Mouse (Mus musculus): Measurements from ENCODE around the gene Ugcg. TPM values are rescaled to one million over a fixed set of nuclear protein-coding genes. Genes with fewer than 3 reads are reported as not detected.

Gene Ugcg
- total and polyA plus RNA-seq, 3 experiments: 10.0 to 15.6 (median 13.3) TPM

GRCm38 (mm10) chr4:59262156-59262555 lies 73.1 kb downstream of the Ugcg start:
- Histone ChIP-seq H3K4me1 (ENCODE audit: control insufficient read depth, insufficient read depth, low read length) (peaks cover 1% of the 10 kb centered on the region), H3K27me3 (ENCODE audit: control insufficient read depth, insufficient read depth, low read length) (no peaks in the 10 kb centered on the region), H3K4me3 (no peak overlapping the region), H3K79me2 (replicated peaks; ENCODE audit: control insufficient read depth, insufficient read depth, low read length) (no peaks in the 10 kb centered on the region), H3K36me3 (ENCODE audit: control insufficient read depth, insufficient read depth, low read length) (no peaks in the 10 kb centered on the region), H3K9ac (ENCODE audit: low read depth, low read length) (no peak overlapping the region), H3K27ac (no peak overlapping the region)
- intact Hi-C loops (cut with DNase I): loop anchor here (5.0 kb wide), 1 partner anchor 165 kb away; no protein-coding TSS in a partner anchor
- TF ChIP-seq EP300 (IDR thresholded peaks at IDR 0.05; ENCODE audit: insufficient read depth, low read depth, low read length) (no peak), POLR2A (IDR thresholded peaks at IDR 0.05; ENCODE audit: insufficient read depth, low read depth, low read length) (no peak), CTCF (IDR thresholded peaks at IDR 0.05) (no peak)
- DNase-seq: no peak
- WGBS: 48% methylated on average over 6 of the region's 6 CpGs

DNA sequence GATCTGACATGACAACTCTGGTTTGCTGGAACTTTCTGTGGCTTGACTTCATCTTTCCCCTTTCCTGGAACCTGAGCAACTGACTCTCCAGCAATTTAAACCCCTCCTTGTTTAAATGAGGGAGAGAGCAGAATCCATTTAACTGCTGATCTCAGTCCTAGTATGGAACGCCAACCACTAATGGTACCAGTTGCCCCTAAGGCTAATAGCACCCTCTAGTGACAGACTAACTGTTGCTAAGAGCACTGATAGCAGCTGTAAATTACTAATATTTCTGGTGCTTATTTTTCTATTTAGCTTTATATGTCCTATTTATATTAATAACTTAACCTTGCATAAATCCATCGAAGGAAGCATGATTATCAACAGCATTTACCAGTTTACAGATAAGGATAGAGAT lies 74.4 kb downstream of the Ugcg start:
- no peaks in the 10 kb centered on the region for H3K79me2 ChIP-seq (replicated peaks; ENCODE audit: control insufficient read depth, insufficient read depth, low read length)
- peaks cover 1% of the 10 kb centered on the region for H3K4me1 ChIP-seq (ENCODE audit: control insufficient read depth, insufficient read depth, low read length)
- WGBS: 70% methylated on average over 2 of the region's 2 CpGs
- no peak overlapping the region for H3K27ac ChIP-seq
- no peak overlapping the region for H3K4me3 ChIP-seq
- H3K36me3 ChIP-seq (ENCODE audit: control insufficient read depth, insufficient read depth, low read length): no peaks in the 10 kb centered on the region
- H3K9ac ChIP-seq (ENCODE audit: low read depth, low read length): no peak overlapping the region
- no peaks in the 10 kb centered on the region for H3K27me3 ChIP-seq (ENCODE audit: control insufficient read depth, insufficient read depth, low read length)
- TF ChIP-seq CTCF (IDR thresholded peaks at IDR 0.05) (peak; percentile 70), EP300 (IDR thresholded peaks at IDR 0.05; ENCODE audit: insufficient read depth, low read depth, low read length) (no peak)
- no peak for DNase-seq
- intact Hi-C loops (cut with DNase I): loop anchor here (5.0 kb wide), 1 partner anchor 166 kb away; no protein-coding TSS in a partner anchor

GRCm38 (mm10) chr4:59264611-59265095 lies 75.6 kb downstream of the Ugcg start:
- Histone ChIP-seq H3K4me1 (ENCODE audit: control insufficient read depth, insufficient read depth, low read length) (peaks cover 1% of the 10 kb centered on the region), H3K27ac (no peak overlapping the region), H3K79me2 (replicated peaks; ENCODE audit: control insufficient read depth, insufficient read depth, low read length) (no peaks in the 10 kb centered on the region), H3K4me3 (no peak overlapping the region), H3K9ac (ENCODE audit: low read depth, low read length) (no peak overlapping the region), H3K36me3 (ENCODE audit: control insufficient read depth, insufficient read depth, low read length) (no peaks in the 10 kb centered on the region), H3K27me3 (ENCODE audit: control insufficient read depth, insufficient read depth, low read length) (no peaks in the 10 kb centered on the region)
- DNase-seq: no peak
- 90% methylated on average over 7 of the region's 7 CpGs for WGBS
- TF ChIP-seq CTCF (IDR thresholded peaks at IDR 0.05): no peak
- no peak for TF ChIP-seq EP300 (IDR thresholded peaks at IDR 0.05; ENCODE audit: insufficient read depth, low read depth, low read length)
- TF ChIP-seq POLR2A (IDR thresholded peaks at IDR 0.05; ENCODE audit: insufficient read depth, low read depth, low read length): no peak
- intact Hi-C loops (cut with DNase I): loop anchor here (5.0 kb wide), 1 partner anchor 167 kb away; no protein-coding TSS in a partner anchor

GRCm38 (mm10) chr4:59265182-59265581 lies 76.1 kb downstream of the Ugcg start:
- Histone ChIP-seq H3K79me2 (replicated peaks; ENCODE audit: control insufficient read depth, insufficient read depth, low read length) (no peaks in the 10 kb centered on the region), H3K27ac (no peak overlapping the region), H3K27me3 (ENCODE audit: control insufficient read depth, insufficient read depth, low read length) (no peaks in the 10 kb centered on the region), H3K4me3 (no peak overlapping the region), H3K36me3 (ENCODE audit: control insufficient read depth, insufficient read depth, low read length) (no peaks in the 10 kb centered on the region), H3K9ac (ENCODE audit: low read depth, low read length) (no peak overlapping the region), H3K4me1 (ENCODE audit: control insufficient read depth, insufficient read depth, low read length) (peaks cover 1% of the 10 kb centered on the region)
- intact Hi-C loops (cut with DNase I): no loop called here
- 84% methylated on average over 5 of the region's 5 CpGs for WGBS
- DNase-seq: no peak
- TF ChIP-seq CTCF (IDR thresholded peaks at IDR 0.05) (no peak), POLR2A (IDR thresholded peaks at IDR 0.05; ENCODE audit: insufficient read depth, low read depth, low read length) (no peak), EP300 (IDR thresholded peaks at IDR 0.05; ENCODE audit: insufficient read depth, low read depth, low read length) (no peak)

DNA sequence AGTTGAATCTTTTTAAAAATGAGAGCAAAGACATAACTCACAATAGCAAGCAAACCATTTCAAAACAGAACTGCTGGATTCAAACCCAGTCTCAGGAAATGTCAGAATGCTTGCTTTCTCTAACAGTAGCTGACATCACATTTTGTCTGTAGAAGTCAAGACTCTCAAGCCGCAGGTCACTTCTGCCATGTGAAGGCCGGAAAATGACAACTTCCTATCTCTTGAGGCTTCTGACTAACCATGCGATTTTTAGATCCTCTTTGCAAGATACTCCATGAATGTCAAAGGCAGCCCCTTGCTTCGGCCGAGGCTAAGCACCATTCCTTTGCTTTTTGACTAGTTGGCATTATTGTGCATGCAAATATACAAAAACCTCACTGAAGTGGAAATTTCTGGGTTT lies 76.6 kb downstream of the Ugcg start:
- no peak overlapping the region for H3K9ac ChIP-seq (ENCODE audit: low read depth, low read length)
- H3K27me3 ChIP-seq (ENCODE audit: control insufficient read depth, insufficient read depth, low read length): no peaks in the 10 kb centered on the region
- no peaks in the 10 kb centered on the region for H3K79me2 ChIP-seq (replicated peaks; ENCODE audit: control insufficient read depth, insufficient read depth, low read length)
- intact Hi-C loops (cut with DNase I): no loop called here
- whole genome bisulfite sequencing: 79% methylated on average over 5 of the region's 5 CpGs
- no peak for DNase-seq
- TF ChIP-seq POLR2A (IDR thresholded peaks at IDR 0.05; ENCODE audit: insufficient read depth, low read depth, low read length) (no peak), CTCF (IDR thresholded peaks at IDR 0.05) (no peak)
- no peak overlapping the region for H3K27ac ChIP-seq
- H3K4me3 ChIP-seq: no peak overlapping the region
- peaks cover 1% of the 10 kb centered on the region for H3K4me1 ChIP-seq (ENCODE audit: control insufficient read depth, insufficient read depth, low read length)
- no peaks in the 10 kb centered on the region for H3K36me3 ChIP-seq (ENCODE audit: control insufficient read depth, insufficient read depth, low read length)

Other genes starting within 250 kb of the Ugcg start
- under 1 TPM in 1 of 2 experiments, not detected in 1; 0.14 TPM for gene Zkscan16, start 245.6 kb upstream of the Ugcg start, total RNA-seq (2021)
- 0.09 TPM in 1 of 2 replicates, not detected in the other for gene Zkscan16, start 245.6 kb upstream of the Ugcg start, polyA plus RNA-seq (2012; rRNA removed)
- gene Ptgr1, start 202.1 kb upstream of the Ugcg start, total RNA-seq (2021): 1 to 10 TPM; 3.0 to 3.1 TPM
- gene Ptgr1, start 202.1 kb upstream of the Ugcg start, polyA plus RNA-seq (2012; rRNA removed): 1.6 and 2.7 TPM in 2 replicates
- 10 to 100 TPM; 18.1 to 22.1 TPM for gene Dnajc25, start 194.2 kb upstream of the Ugcg start, total RNA-seq (2021)
- gene Dnajc25, start 194.2 kb upstream of the Ugcg start, polyA plus RNA-seq (2012; rRNA removed): 5.3 and 7.8 TPM in 2 replicates
- gene Gm20503, start 186.0 kb upstream of the Ugcg start, total RNA-seq (2021): 1 to 10 TPM; 5.7 TPM
- gene Gm20503, start 186.0 kb upstream of the Ugcg start, polyA plus RNA-seq (2012; rRNA removed): not detected in 2 replicates
- gene Gng10, start 154.2 kb upstream of the Ugcg start, total RNA-seq (2021): 10 to 100 TPM; 13.6 TPM
- 10.4 and 14.3 TPM in 2 replicates for gene Gng10, start 154.2 kb upstream of the Ugcg start, polyA plus RNA-seq (2012; rRNA removed)
- gene AI481877, start 50.3 kb upstream of the Ugcg start, total RNA-seq (2021): not detected
- gene AI481877, start 50.3 kb upstream of the Ugcg start, polyA plus RNA-seq (2012; rRNA removed): not detected in 2 replicates
- 1 to 10 TPM; 1.5 to 1.6 TPM for gene Susd1, start 249.4 kb downstream of the Ugcg start, total RNA-seq (2021)
- gene Susd1, start 249.4 kb downstream of the Ugcg start, polyA plus RNA-seq (2012; rRNA removed): 2.3 and 3.4 TPM in 2 replicates